Mouse (Mus musculus) spleen, adult 2 months (tissue): ENCODE results near the gene Hormad2. TPM values are rescaled to one million over a fixed set of nuclear protein-coding genes. Genes with fewer than 3 reads are reported as not detected.

ENCODE experiments used
- DNase-seq, 2 experiments: peaks; one replicate each; pipeline versions ENCODE4 v3.0.0 to v3.0.0-alpha.2; 2012 to 2021; ENCODE audit warnings: low spot score in 2 of 2, low read depth in 1 of 2
- H3K27ac ChIP-seq: fragments of 200-500 bp; 2 replicates; pipeline ENCODE4 v1.5.1; 2012; ENCODE audit warnings: low read length, inconsistent platforms; ENCODE audit not compliant: insufficient read depth
- H3K27me3 ChIP-seq: fragments of 200-500 bp; 2 replicates; pipeline ENCODE4 v1.6.1; 2012; ENCODE audit warnings: mild to moderate bottlenecking, moderate library complexity, low read length, inconsistent platforms; ENCODE audit not compliant: control insufficient read depth, insufficient read depth
- H3K36me3 ChIP-seq: fragments of 200-500 bp; 2 replicates; pipeline ENCODE4 v1.6.1; 2012; ENCODE audit warnings: mild to moderate bottlenecking, low read length, inconsistent platforms; ENCODE audit not compliant: control insufficient read depth, insufficient read depth
- H3K4me1 ChIP-seq: fragments of 200-500 bp; 2 replicates; pipeline ENCODE4 v1.6.1; 2011; ENCODE audit warnings: inconsistent platforms; ENCODE audit not compliant: control insufficient read depth, insufficient read depth, insufficient read length
- H3K4me3 ChIP-seq: fragments of 200-500 bp; 2 replicates; pipeline ENCODE4 v1.5.1; 2011; ENCODE audit warnings: mild to moderate bottlenecking, inconsistent platforms; ENCODE audit not compliant: insufficient read depth, insufficient read length; ENCODE audit errors: extremely low read depth
- CTCF ChIP-seq: fragments of 200-500 bp; IDR thresholded peaks from 2 replicates; pipeline ENCODE4 v1.5.1; 2011; ENCODE audit warnings: mild to moderate bottlenecking, inconsistent platforms; ENCODE audit not compliant: insufficient read depth, insufficient read length, insufficient replicate concordance; ENCODE audit errors: extremely low read depth
- POLR2A ChIP-seq: fragments of 200-500 bp; IDR thresholded peaks from 2 replicates; pipeline ENCODE4 v1.6.1; 2011; ENCODE audit warnings: low read depth, low read length, inconsistent platforms
- WGBS: fragments of 180-500 bp; shearing (Covaris S2); methylation state at CpG from one replicate; pipeline ENCODE4 v1.1.7; 2018; 5-methylcytosine and 5-hydroxymethylcytosine counted together
- polyA plus RNA-seq: library from polyadenylated mRNA; depleted of rRNA; stranded (reverse); fragments of >200 nt; gene quantifications from 2 replicates; pipeline ENCODE4 v1.2.3, GENCODE M21; 2012

Gene Hormad2
- polyA plus RNA-seq, 1 experiment: 0.05 TPM

DNA sequence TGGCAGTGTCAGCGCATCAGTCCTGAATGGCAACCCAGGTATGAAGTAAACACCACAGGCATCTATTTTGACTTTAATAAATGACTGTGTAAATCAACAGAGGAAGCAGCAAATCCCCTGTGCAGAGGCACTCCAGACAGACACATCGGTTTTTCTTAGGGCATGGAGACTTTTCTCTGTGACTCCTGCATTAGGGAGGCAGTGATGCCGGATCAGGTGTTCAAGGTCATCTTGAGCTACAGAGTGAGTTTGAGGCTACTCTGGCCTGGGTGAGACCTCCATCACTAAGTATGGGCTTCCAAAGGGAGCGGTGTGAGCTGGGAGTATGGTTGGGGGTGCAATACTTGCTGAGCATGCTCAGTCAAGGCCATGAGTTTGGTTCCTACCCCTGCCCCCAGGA is 23.7 kb upstream of the Hormad2 start:
- H3K36me3 ChIP-seq: no peaks in the 10 kb centered on the region
- peaks cover 5% of the 10 kb centered on the region; the same call in 1 of the 2 replicates for H3K4me1 ChIP-seq
- H3K4me3 ChIP-seq: no peak overlapping the region
- WGBS: 95% methylated on average over 4 of the region's 4 CpGs
- no peaks in the 10 kb centered on the region for H3K27me3 ChIP-seq
- TF ChIP-seq CTCF (no peak), POLR2A (no peak)
- DNase-seq: no peak
- no peak overlapping the region for H3K27ac ChIP-seq

DNA sequence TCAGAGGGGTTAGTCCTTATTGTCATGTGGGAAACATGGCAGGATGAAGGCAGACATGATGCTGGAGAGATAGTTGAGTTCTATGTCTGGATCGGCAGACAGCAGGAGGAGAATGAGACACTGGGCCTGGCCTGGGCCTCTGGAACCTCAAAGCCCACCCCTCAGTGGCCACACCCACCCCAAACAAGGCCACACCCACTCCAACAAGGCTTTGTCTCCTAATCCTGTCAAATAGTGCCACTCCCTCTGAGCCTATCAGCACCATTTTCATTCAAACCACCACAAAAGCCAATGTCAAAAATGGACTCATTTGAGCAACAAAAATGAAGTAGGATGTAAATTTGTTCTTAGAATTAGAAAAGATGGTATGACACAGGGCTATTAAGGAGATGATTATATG is 23.3 kb upstream of the Hormad2 start:
- Histone ChIP-seq H3K27ac (no peak overlapping the region), H3K4me1 (peaks cover 5% of the 10 kb centered on the region; the same call in 1 of the 2 replicates), H3K27me3 (no peaks in the 10 kb centered on the region), H3K36me3 (no peaks in the 10 kb centered on the region), H3K4me3 (no peak overlapping the region)
- DNase-seq: no peak
- TF ChIP-seq POLR2A: no peak
- no peak for TF ChIP-seq CTCF
- 91% methylated on average over 1 of the region's 1 CpGs for WGBS

- H3K27ac ChIP-seq: no peak overlapping the region
- peaks cover 5% of the 10 kb centered on the region; the same call in 1 of the 2 replicates for H3K4me1 ChIP-seq
- TF ChIP-seq CTCF (no peak), POLR2A (no peak)
- WGBS: 60% methylated on average over 2 of the region's 2 CpGs
- no peaks in the 10 kb centered on the region for H3K27me3 ChIP-seq
- no peak for DNase-seq
- H3K4me3 ChIP-seq: no peak overlapping the region
- H3K36me3 ChIP-seq: no peaks in the 10 kb centered on the region
Observed at GRCm38 (mm10) chr11:4462868-4463267, 22.0 kb upstream of the Hormad2 start.

- no peak for DNase-seq
- Histone ChIP-seq H3K36me3 (no peaks in the 10 kb centered on the region), H3K4me3 (no peak overlapping the region), H3K4me1 (peaks cover 5% of the 10 kb centered on the region; the same call in 1 of the 2 replicates), H3K27ac (no peak overlapping the region), H3K27me3 (no peaks in the 10 kb centered on the region)
- 39% methylated on average over 12 of the region's 12 CpGs for WGBS
- TF ChIP-seq CTCF: no peak
Observed at GRCm38 (mm10) chr11:4461154-4461553, 20.2 kb upstream of the Hormad2 start.

- no peak overlapping the region for H3K27ac ChIP-seq
- TF ChIP-seq POLR2A (no peak), CTCF (no peak)
- H3K27me3 ChIP-seq: no peaks in the 10 kb centered on the region
- peaks cover 5% of the 10 kb centered on the region; the same call in 1 of the 2 replicates for H3K4me1 ChIP-seq
- H3K4me3 ChIP-seq: no peak overlapping the region
- 25% methylated on average over 5 of the region's 5 CpGs for WGBS
- no peaks in the 10 kb centered on the region for H3K36me3 ChIP-seq
- DNase-seq: no peak
Observed at GRCm38 (mm10) chr11:4460615-4461014, 19.7 kb upstream of the Hormad2 start.

GRCm38 (mm10) chr11:4454895-4455535 is 14.1 kb upstream of the Hormad2 start:
- H3K27ac ChIP-seq: no peak overlapping the region
- no peak for TF ChIP-seq CTCF
- TF ChIP-seq POLR2A: no peak
- DNase-seq: no peak
- H3K36me3 ChIP-seq: no peaks in the 10 kb centered on the region
- H3K4me1 ChIP-seq: no peaks in the 10 kb centered on the region
- 74% methylated on average over 8 of the region's 8 CpGs for WGBS
- H3K27me3 ChIP-seq: no peaks in the 10 kb centered on the region
- no peak overlapping the region for H3K4me3 ChIP-seq

DNA sequence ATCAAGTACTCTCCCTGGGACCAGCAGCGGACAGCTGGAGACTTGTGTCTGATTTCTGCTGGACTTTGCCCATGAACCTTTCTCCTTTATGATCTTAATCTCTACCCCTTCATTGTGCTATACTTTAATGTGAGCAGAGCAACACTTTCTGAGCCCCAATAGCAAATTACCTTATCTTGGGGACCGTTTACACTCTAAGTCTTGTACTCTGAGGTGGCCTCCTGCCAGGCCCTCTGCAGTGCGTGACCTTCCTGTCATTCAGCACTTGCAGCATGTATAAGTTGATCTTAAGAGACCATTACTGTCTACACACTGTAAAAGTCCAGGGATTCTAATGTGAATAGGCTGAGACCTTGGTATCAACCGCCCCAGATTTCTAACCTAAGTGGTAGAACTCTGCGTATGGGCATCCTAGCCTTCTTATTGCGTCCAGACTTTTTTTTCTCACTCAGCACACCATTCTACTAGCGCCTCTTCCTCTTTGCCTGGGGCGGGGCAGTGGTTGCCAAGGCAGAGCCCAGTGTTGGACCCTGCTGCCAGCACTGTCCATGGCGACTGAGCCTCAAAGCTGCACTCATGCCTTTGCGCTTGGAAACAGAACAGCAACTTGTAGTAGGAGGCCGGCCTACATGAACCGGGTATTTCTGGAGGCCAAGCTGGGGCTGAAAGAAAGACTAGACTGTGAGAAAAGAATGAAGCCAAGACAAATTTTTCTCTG is 11.7 kb upstream of the Hormad2 start:
- no peaks in the 10 kb centered on the region for H3K4me1 ChIP-seq
- no peak overlapping the region for H3K4me3 ChIP-seq
- H3K36me3 ChIP-seq: no peaks in the 10 kb centered on the region
- H3K27ac ChIP-seq: no peak overlapping the region
- TF ChIP-seq POLR2A: no peak
- no peak for TF ChIP-seq CTCF
- no peak for DNase-seq
- WGBS: 81% methylated on average over 12 of the region's 12 CpGs
- no peaks in the 10 kb centered on the region for H3K27me3 ChIP-seq
